Mouse (Mus musculus) liver, adult 2 months (tissue): ENCODE measurements around the gene Zbtb44.

Source experiments
- CTCF ChIP-seq: fragments of 200-500 bp; IDR thresholded peaks from 2 replicates; pipeline ENCODE4 v1.5.1; 2011; ENCODE audit warnings: low read depth, low read length, control low read depth
- POLR2A ChIP-seq: fragments of 200-500 bp; IDR thresholded peaks from 2 replicates; pipeline ENCODE4 v1.6.1; 2011; ENCODE audit warnings: low read length, control low read depth; ENCODE audit not compliant: insufficient read depth; ENCODE audit errors: extremely low read depth

DNA sequence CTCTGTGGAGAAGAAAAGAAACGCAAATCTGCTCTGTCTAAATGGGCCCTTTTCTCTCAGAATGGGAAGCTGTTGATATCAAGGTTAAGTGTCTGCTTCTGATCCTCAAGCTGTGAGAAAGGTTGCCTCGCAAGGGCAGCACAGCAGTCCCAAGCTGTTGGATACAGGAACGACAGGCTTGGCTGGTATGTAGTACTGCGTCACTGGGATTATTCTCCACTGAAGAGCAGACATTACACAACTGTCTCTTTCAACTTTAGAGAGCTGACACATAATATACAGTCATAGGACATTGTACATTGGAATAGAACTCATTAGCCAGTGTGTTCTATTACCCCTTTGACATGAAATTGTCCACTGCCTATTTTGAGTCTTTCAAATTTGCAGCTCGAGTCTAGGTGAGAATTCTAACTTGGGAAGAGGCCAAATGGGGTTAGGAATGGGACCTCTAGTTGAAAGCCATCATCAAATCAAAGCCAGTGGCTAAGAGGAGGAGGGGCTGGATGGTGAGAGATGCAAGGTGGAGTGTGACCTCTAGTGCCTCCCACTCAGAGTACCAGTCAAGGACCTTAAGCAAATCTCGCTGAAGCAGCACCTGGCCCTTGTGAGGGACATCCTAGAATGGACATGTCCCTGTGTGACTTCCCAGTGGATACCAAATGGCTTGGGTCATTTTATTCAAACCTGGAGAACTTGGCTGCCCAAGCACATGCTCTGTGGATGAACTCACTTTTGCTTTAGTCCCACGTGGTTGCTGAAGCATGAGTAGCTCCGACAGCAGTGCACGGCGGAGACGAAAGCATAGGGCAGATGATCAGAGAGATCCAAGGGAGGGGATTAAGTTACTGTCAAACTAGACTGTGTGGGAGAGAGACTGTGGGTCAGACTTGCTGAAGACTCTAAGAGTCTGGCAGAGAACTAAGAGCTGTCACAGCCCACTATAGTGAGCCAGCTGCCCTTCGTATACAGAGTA lies 33.6 kb upstream of the Zbtb44 start:
- TF ChIP-seq POLR2A (no peak), CTCF (no peak)
